Mouse (Mus musculus): Measurements from ENCODE around the gene Tmem62. TPM values are rescaled to one million over a fixed set of nuclear protein-coding genes. Genes with fewer than 3 reads are reported as not detected.
A peak's percentile ranks its signal among the peaks of the same experiment; 100 is the strongest.
"Not testable (repeated sequence)": the region's sequence is repeated elsewhere in the genome, so short reads cannot be mapped to it uniquely, and the experiment has no call there.

The Tmem62 gene
- 9.1 and 12.1 TPM in 2 replicates for polyA plus RNA-seq (2012; rRNA removed)

DNA sequence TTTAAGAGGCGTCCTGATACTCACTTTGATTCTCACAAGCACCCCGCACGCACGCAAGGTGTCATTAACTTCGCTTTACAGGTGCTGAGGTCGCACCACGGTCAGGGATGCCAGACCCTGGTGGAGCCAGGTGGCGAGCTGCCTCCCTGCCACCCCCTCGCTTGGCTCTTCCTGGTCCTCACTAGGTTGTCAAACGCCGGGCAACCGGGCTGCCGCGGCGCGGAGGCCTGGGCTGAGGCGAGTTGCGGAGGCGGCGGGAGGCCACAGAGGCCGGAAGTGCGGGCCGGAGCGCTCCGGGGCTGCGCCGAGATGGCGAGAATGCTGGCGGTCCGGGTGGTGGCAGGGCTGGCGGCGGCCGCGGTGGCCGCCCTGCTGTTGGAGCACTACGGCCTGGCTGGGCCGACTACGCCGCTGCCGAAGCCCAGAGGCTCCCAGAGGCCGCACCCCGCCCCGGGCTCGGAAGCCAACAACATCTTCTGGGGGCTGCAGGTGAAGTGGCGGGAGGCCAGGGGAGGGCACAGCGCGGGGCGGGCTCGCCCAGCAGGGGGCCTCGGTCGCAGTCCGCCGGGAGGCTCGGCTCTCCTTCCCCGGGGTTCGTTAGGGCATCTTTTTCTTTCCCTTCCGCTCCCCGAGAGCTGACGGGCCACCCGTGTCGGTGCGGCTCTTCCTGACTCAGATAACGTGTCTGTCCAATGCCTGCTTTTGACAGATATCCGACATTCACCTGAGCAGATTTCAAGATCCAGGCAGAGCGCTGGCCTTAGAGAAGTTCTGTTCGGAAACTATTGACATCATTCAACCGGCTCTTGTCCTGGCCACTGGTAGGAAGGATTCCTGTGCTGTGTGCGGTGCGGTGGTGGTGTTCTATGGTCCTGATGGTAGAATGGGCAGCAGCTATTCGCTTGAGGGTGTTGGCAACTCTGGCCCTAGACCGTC is at the start of gene Tmem62:
Gene Tmem62 (plus strand): TSS at position 28 of the 936 bp plus-strand sequence.
- peak; percentile 74 for DNase-seq (ENCODE audit: low spot score)

DNA sequence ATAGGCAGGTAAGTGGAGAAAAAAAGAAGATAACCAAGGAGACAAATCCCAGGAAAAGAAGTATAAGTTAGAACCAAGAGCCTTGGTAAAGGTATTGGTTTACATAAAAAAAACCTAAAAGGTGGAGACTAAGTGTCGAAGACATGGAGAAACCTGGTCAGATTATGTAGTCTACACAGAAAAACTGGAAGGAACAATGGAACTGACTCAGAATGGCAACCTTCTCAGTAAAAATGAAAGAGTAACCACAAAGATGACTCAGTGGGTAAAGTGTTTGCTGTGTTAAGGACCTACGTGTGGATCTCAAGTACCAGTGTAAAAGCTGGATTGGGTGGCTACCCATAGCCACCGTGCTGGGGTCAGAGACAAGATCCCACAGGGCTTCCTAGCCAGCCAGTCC is 43.8 kb upstream of the Tmem62 start:
- DNase-seq (ENCODE audit: low spot score): no peak

DNA sequence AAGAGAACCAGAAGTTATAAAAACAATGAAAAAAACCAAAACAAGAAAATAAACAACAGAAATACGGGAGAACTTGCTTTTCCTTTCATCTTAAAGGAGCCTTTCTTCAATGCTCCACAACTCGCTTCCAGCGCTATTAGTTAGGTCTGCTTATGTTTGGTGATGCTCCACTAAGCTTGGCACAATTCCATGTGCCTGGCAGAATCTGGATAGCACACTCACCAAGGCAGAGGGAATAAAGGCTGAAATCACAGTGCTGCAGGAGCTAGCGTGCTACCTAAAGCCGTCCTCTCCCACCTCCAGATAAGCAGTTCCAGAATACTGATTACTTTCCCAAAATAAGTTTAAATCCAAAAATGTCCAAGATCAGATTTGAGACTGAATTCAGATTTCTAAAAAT is 25.6 kb upstream of the Tmem62 start:
- DNase-seq (ENCODE audit: low spot score): no peak

DNA sequence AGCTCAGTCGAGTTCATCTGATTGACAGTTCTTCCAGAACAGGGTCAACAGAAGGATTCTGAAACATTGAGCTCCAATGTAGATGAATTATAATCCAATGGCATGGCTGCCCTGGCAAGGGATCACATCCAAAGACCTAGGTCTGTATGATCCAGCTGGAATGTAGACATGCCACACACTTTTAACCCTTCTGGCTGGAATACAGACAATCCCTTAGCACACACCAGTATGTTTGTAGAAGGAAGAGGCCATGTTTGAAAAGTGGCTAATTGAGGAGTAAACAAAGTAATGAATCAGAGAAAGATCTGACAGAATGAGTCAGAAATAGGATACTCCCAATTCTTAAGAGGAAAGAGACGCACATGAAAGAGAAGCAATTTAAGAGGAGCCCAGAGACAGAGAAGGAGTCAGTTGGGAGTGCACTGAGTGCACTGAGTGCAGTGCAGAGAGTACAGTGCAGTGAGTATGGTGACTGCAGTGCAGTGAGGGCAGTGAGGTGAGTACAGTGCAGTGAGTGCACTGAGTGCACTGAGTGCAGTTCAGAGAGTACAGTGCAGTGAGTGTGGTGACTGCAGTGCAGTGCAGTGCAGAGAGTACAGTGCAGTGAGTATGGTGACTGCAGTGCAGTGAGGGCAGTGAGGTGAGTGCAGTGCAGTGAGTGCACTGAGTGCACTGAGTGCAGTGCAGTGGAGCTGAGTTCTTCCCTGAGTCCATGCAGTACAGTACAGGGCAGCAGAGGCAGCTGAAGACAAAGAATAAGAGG is 24.5 kb upstream of the Tmem62 start:
- DNase-seq (ENCODE audit: low spot score): no peak

DNA sequence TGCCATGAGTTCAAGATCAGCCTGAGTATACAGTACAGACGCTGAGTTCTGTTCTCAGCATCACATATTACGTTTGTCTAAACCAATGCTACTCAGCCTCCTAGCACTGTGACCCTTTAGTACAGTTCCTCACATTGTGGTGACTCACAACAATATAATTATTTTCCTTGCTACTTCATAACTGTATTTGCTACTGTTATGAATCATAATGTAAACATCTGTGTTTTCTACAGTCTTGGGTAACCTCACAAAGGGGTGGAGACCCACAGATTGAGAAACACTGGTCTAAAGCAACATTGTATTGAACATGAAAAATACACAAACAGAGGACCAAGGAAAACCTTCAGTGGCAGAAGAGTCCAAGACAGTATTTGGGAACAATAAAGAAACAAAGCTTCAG is 17.5 kb upstream of the Tmem62 start:
- no peak for DNase-seq (ENCODE audit: low spot score)

DNA sequence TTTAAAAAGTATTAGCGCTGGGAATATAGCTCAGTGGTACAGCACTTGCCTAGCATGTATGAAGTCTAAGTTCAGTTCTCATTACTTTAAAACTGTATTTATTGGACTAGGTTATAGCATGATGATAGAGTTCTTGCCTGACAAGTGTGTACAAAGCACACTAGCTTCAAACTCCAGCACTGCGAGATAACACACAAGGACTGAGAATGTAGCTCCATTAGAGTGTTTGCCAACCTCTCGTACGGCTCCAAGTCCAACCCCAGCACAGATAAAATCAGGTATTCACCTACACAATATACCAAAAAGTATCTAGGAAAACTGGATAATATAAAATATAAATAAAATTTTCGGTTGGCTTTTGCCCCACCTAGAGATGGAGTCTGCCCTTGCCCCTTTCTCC is 17.0 kb upstream of the Tmem62 start:
- no peak for DNase-seq (ENCODE audit: low spot score)

DNA sequence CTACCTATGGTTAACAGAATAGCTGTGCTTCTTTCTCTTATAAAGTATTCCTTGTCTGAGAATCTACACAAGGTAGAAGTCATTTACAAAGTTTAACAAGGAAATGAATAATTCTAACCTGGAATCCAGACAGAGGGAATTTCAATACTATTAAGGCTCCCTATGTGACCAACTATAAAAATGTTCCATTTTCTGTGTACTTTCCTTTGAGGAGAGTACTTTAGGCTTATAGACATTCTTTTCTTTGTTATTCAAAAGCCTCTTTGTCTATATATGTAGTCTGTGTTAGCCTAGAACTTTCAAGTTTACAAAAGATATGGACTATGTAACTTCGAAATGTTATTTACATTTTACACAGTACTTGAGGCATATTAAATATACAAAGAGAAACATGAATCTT is 16.6 kb upstream of the Tmem62 start:
- DNase-seq (ENCODE audit: low spot score): no peak

DNA sequence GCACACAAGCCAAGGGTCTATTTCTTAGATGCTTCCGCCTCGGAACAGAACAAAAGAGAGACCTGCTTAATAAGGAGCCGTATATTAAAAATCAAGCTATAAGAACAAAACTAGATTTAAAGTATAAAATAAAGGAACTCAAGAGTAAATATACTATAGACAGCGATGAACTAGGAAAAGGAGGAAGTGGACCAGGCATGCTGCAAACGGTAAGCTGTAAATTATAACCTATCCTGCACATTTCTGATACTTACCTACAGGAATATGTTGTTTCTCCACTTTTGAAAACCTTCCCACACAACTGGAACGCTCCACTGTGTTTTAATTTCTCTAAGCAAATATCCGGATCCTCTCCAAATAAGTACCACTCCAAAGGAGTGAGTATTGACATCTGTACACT is 13.7 kb upstream of the Tmem62 start:
- DNase-seq (ENCODE audit: low spot score): no peak

DNA sequence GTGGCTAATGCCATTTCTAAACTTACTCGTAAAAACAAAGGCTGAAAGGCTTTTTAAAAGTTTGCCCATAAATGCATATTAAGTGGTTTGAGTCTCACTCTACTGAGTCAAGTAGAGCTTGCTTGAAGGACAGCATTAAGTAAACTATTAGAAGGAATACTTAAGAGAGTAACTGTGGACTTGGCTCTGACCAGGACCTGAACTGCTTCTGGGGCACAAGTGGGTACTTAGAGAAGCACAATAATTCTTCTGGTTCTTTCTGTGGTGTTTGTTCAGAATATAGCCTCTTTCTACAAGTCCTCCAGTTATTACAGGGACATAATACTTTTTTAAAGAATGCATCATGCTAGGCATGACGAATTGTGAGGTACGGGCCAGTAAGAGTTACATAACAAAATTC is 11.3 kb upstream of the Tmem62 start:
- no peak for DNase-seq (ENCODE audit: low spot score)

DNA sequence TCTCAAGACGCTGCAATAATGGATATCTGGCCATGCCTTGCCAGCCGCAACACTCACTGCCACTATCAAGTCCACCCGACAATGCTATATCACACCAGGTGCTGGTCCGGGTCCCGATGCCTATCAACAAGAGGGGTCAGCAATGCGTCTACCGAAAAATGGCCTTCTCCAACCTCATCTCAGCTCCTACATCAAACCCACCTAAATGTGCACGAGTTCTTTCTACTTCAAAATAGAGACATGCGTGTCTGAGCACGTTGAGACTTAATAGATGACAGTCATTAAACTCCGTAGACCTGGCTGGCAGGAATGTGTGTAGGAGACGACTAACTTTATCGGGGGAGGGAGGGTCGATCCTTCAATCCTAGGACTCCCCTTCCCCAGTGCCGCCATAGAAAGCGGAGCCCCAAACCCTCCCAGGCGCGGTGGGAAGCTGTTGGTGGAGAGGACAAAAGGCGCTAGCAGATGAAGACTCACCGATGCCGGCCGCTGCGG is 6.7 kb upstream of the Tmem62 start:
- peak; percentile 25 for DNase-seq (ENCODE audit: low spot score)

DNA sequence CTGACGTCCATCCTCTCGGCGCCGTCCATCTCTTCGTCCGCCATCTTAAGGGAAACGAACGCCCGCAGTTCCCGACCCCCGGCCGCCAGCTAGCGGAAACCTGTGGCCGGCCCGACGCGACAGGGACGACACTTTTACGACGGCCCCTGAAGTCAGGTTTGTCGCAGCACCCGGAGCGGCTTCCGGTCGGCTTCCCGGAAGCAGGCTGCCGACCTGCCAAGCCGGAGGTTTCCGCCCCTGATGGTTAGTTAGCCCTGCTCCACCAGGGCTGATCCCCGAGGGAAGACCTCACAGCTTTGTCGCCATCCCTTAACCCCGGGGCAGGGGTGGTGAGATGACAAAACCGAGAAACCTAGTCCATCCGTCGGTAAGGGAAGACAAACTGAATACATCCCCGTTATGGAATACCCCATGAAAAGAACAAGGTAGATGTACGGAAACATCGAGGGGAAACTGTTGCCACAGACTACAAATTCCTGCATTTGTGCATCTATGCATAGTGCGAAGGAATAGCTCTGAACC is 6.2 kb upstream of the Tmem62 start, which contains the start of gene Ubr1:
Gene Ubr1 (minus strand): TSS at position 157 of the 522 bp plus-strand sequence.
- DNase-seq (ENCODE audit: low spot score): peak; percentile 72

DNA sequence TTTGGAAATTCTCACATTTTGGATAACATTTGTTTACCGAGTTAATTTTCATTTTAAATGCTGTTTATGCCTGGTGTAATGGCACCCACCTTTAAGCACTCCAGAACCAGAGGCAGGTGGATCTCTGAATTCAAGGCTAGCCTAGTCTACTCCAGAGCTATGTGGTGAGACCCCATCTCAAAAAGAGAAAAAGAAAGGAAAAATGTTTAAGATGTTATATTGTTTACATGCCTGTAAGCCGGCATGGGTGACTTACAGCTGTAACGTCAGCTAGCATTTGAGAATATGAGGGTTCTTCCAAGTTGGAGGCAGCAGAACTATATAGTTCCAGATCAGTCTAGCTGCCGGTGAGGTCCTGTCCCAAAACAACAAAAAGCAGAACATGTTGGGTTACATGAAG is 5.1 kb upstream of the Tmem62 start:
- no peak for DNase-seq (ENCODE audit: low spot score)

DNA sequence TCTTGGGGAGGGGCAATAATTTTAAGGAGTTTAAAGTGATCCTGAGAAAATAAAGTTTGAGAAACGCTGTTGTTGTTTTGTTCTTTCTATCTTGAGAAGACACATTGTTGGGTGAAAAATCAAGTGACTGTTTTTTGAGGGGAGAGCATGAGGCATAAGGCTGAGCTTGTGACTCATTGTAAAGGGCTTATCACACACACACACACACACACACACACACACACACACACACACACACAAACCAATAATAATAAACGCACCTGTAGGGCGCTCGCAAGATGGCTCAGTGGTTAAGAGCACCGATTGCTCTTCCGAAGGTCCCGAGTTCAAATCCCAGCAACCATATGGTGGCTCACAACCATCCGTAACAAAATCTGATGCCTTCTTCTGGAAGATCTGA is 4.6 kb upstream of the Tmem62 start:
- DNase-seq (ENCODE audit: low spot score): not testable (repeated sequence)

DNA sequence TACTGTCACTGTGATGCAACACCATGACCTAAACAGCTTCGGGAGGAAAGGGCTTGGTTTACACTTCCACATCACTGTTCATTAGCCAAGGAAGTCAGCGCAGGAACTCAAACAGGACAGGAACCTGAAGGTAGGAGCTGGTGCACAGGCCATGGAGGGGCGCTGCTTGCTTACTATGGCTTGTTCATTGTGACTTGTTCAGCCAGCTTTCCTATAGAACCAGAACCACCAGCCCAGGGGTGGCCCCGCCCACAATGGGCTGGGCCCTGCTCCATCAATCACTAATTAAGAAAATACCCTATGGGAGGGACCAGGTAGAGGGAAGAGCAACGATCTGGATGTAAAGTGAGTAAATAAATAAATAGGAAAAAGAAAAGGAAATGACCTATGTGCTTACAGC is 3.9 kb upstream of the Tmem62 start:
- no peak for DNase-seq (ENCODE audit: low spot score)

DNA sequence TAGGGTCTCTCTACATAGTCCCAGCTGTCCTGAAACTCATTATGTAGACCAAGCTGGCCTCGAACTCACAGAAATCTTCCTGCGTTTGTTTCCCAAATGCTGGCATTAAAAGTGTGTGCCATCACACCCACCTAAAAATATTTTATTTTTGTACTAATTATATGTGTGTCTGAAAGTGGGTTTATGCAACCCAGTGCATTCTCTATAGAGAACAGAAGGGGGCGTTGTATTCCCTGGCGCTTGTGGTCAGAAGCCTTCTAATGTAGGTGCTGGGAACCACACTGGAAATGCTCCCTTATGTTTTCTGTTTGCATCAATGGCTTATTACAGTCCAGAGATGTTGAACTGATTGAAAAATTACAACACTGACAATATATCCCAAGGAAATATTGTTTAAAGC is 509 bp upstream of the Tmem62 start:
- no peak for DNase-seq (ENCODE audit: low spot score)

DNA sequence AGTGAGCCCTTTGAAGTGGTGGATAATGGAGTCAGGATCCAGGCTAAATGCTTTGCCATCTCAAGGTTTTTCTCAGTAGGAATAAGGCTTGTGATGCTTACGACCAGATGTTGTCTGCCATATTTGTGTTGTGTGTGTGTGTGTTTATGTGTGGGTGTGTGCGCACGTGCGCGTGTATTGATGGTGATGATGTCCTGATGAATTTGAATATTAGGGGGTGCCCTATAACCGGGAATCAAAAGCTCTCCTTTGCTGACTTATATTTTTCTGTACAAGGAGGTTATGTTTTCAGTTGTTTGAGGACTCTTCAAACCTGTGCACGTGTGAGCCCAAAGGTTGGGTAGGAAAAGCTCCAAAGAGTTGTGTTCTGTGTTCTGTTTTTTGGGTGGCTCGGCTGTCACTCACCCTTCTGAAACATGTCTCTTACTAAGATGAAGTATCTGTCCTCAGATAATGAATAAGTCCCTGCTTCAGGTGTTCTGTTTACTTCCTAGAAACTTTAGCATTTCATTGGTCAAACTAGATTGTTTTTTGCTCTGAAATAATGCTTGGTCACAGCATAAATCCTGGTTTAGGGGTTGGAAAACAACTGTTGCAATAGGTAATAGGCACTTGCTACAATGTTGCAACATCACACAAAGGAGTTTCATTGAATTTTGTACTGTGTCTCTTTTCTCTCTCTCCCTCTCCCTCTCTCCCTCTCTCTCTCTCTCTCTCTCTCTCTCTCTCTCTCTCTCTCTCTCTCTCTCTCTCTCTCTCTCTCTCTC is 1.3 kb downstream of the Tmem62 start:
- DNase-seq (ENCODE audit: low spot score): no peak

DNA sequence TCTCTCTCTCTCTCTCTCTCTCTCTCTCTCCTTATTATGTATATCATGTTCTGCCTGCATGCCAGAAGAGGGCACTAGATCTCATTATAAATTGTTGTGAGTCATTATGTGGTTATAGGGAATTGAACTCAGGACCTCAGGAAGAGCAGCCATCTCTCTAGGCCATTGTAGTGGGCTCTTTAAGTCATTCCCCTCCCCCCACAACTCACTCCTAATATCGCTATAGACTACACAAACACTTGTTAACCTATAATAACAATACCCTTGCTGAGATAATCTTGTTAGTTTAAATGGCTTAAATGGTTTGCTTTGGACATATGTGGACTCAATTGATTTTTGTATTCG is 1.8 kb downstream of the Tmem62 start:
- DNase-seq (ENCODE audit: low spot score): no peak

DNA sequence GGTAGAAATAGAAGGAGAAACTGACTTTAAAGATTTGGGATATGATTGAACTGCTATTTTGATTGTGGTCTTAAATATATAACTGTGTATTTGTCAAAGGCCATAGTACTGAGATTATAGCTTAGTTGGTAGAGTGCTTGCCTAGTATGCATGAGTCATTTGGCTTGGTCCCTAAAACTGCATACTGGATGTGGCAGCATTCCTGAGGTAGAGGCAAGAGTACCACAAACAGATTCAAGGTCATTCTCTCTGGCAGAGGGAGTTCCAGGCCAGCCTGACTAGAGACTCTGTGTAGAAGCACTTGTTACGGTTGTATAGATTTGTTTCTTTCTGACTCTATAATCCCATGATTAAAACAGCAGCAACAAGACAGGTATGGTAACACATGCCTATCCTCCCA is 3.0 kb downstream of the Tmem62 start:
- no peak for DNase-seq (ENCODE audit: low spot score)

DNA sequence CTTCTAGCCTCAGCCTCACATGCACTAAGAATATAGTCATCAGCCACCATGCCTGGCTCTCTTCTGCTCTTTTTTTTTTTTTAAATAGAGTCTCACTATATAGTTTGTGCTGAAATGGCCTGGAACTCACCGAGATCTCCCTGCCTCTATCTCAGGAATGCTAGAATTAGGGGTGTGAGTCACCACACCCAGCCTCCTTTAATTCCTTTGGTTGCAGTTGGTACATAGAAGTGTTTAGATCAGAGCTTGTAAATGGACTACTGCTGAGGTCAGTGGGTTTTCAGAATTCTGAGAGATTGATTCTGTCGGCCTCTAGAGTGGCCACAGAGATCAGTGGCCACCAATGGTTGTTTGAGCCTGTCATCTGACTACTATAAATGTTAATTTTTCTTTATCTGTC is 4.0 kb downstream of the Tmem62 start:
- DNase-seq (ENCODE audit: low spot score): no peak

DNA sequence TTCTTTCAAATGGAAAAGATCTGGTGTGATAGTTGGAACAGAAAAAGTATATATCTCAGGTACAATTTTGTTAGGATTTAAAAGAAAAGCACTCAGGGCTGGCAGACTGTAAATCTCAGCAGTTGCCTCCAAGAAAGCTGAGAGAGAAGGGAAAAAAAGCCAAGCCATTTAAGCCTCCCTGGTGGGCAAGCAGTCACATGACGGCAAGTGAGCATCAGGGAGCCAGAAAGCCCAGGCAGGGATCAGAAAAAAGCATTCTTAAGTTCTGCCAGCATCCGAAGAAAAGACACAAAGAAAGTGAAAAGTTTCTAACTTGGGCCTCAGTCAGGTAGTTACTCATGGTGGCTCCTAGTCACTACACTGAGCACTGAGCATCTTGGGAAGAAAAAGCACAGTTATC is 6.8 kb downstream of the Tmem62 start:
- DNase-seq (ENCODE audit: low spot score): no peak

DNA sequence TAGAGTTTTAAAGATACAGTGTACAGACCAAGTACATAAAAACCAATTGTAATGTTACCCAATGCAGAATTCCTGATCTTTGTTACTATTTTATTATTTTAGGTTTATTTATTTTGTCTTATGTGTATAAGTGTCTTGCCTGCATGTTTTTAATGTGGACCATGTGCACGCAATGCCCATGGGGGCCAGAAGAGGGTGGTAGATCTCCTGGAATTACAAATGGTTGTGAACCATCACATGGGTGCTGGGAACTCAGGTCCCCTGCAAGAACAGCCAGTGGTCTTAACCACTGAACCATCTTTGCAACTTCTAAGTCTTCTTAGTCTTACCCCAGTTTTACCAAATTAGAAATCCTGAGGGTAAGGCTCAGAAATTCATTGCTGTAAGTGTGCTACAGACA is 8.4 kb downstream of the Tmem62 start:
- DNase-seq (ENCODE audit: low spot score): no peak

DNA sequence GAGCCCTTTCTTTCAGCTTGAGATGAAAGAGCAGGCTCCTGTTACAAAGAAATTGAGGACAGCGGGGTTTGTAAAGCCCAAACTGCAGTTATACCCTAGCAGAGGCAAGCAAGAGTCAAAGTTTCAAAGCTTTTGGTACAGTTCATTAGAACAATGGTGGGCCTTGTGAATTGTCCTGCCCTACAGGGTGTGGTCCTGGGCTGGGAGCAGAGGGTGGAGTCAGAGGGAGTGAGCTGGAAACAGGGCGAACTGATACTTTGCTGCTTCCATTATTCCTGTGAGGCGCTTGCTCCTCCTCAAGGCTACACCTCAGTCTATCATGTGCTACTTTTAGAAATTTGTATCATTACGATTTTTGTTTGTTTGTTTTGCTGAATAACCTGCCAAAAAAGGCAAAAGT is 14.4 kb downstream of the Tmem62 start:
- no peak for DNase-seq (ENCODE audit: low spot score)

Measured in urinary bladder, adult 2 months (tissue).